ENCODE assay signal across 22 mouse cellular contexts in genomic region chr15:60892976-60893463, GRCm38 (mm10). TPM values are rescaled to one million over a fixed set of nuclear protein-coding genes. Genes with fewer than 3 reads are reported as not detected.
A peak's percentile ranks its signal among the peaks of the same experiment; 100 is the strongest.
DNase-seq lines count a peak whose midpoint lies in the region; ATAC-seq lines count a peak whose summit lies in the region.
"Had no signal": no experiment of that assay in that cellular context is flagged by ENCODE, and none has a peak within 500 bp of the region (broad histone marks: within the 10 kb centered on the region; RNA-seq: fewer than 3 reads in every experiment).

No protein-coding gene starts in this region.

- 42% methylated on average over 3 of the region's 3 CpGs for WGBS in heart, embryonic 12.5 days

- peaks cover 10% of the 10 kb centered on the region for H3K4me1 ChIP-seq in heart, embryonic 12.5 days (replicated peaks)
- H3K4me1 ChIP-seq: forebrain, embryonic 13.5 days; limb, embryonic 15.5 days had no signal

- no peak overlapping the region for H3K9ac ChIP-seq in heart, embryonic 12.5 days
- H3K9ac ChIP-seq: forebrain, embryonic 13.5 days; limb, embryonic 15.5 days; lung, embryonic 15.5 days; neural tube, embryonic 13.5 days had no signal

- no peak overlapping the region; the same call in 1 of the 2 replicates for H3K27ac ChIP-seq in heart, embryonic 12.5 days (ENCODE audit: poor library complexity, severe bottlenecking)
- H3K27ac ChIP-seq: embryonic facial prominence, embryonic 10.5 days; forebrain, embryonic 13.5 days; limb, embryonic 15.5 days; lung, embryonic 15.5 days; neural tube, embryonic 13.5 days had no signal

- no peak overlapping the region for H3K4me2 ChIP-seq in heart, embryonic 12.5 days
- H3K4me2 ChIP-seq: forebrain, embryonic 13.5 days; limb, embryonic 15.5 days; lung, embryonic 15.5 days; neural tube, embryonic 13.5 days had no signal

- no peak for ATAC-seq in heart, embryonic 12.5 days (ENCODE audit: insufficient number of reproducible peaks, low FRiP score)
- ATAC-seq: forebrain, embryonic 13.5 days; inflammation-experienced regulatory T-cells, adult 6 months had no signal

- no peaks in the 10 kb centered on the region for H3K36me3 ChIP-seq in heart, embryonic 12.5 days
- H3K36me3 ChIP-seq: embryonic facial prominence, embryonic 10.5 days; limb, embryonic 15.5 days; lung, embryonic 15.5 days; neural tube, embryonic 13.5 days had no signal

- no peaks in the 10 kb centered on the region for H3K27me3 ChIP-seq in heart, embryonic 12.5 days (replicated peaks)
- H3K27me3 ChIP-seq: forebrain, embryonic 13.5 days; limb, embryonic 15.5 days; lung, embryonic 15.5 days; neural tube, embryonic 13.5 days had no signal

- H3K9me3 ChIP-seq in heart, embryonic 12.5 days (replicated peaks): no peaks in the 10 kb centered on the region
- H3K9me3 ChIP-seq: embryonic facial prominence, embryonic 10.5 days; forebrain, embryonic 13.5 days; limb, embryonic 15.5 days; lung, embryonic 15.5 days; neural tube, embryonic 13.5 days had no signal

- H3K4me3 ChIP-seq in heart, embryonic 12.5 days: no peak overlapping the region
- H3K4me3 ChIP-seq: embryonic facial prominence, embryonic 10.5 days; forebrain, embryonic 13.5 days; limb, embryonic 15.5 days; lung, embryonic 15.5 days; neural tube, embryonic 13.5 days had no signal

- peak; percentile 17 to 41 for DNase-seq in heart, adult 18-20 months
- DNase-seq in kidney, postnatal 14 days: peak; percentile 27
- no peak for DNase-seq in kidney, postnatal 10 days
- DNase-seq in retina, adult 2 months (ENCODE audit: low read depth, low spot score): peak; percentile 34
- DNase-seq in retina, embryonic 14.5 days (ENCODE audit: low spot score): no peak
- peak; percentile 1 for DNase-seq in yolk sac, embryonic 10.5 days (ENCODE audit: low spot score)
- no peak for DNase-seq in embryo, embryonic 11 days
- DNase-seq: cerebellum, adult 11-12 months; cerebellum, postnatal 36 days; right cerebral cortex, postnatal 25 days; thymus, postnatal 25 days had no signal

RNA-seq across cellular contexts. Expression of gene A1bg, which starts 29.8 kb away (rescaled TPM):
- not detected for total RNA-seq in heart, adult 18-20 months (2021)
- not detected in 2 replicates for polyA plus RNA-seq in heart, embryonic 12.5 days (2016; fragmentation: Nextera tagmentation; extraction: Ambion mirVana)
- total RNA-seq: granulocyte monocyte progenitor cell, adult 5-6 weeks; layer of hippocampus, postnatal 25 days; left cerebral cortex, postnatal 25 days had no signal
- polyA plus RNA-seq: embryonic facial prominence, embryonic 10.5 days; forebrain, embryonic 13.5 days; inflammation-experienced regulatory T-cells, adult 6 months; limb, embryonic 15.5 days; lung, embryonic 15.5 days; neural tube, embryonic 13.5 days; testis, adult 2 months had no signal

RNA-seq across cellular contexts. Expression of gene Fam84b, which starts 39.4 kb away (rescaled TPM):
- 1 to 10 TPM; 5.1 to 5.7 TPM for total RNA-seq in heart, adult 18-20 months (2021)
- polyA plus RNA-seq in heart, embryonic 12.5 days (2016; fragmentation: Nextera tagmentation; extraction: Ambion mirVana): 13.2 and 13.6 TPM in 2 replicates

Comparison
In these comparisons a context has a peak if more than half of its experiments do, and no peak if none do; other contexts are left out.
1. DNase-seq: peak in heart, adult 18-20 months (2 of 2), kidney, postnatal 14 days (single experiment), retina, adult 2 months (single experiment) and yolk sac, embryonic 10.5 days (single experiment); none in kidney, postnatal 10 days (single experiment), retina, embryonic 14.5 days (single experiment) and embryo, embryonic 11 days (single experiment).